Mouse (Mus musculus) c-Kit-negative CD71-positive TER-119-positive erythroid progenitor cells, embryonic 14.5 days (primary cell): ENCODE results near the gene Myo3b.
"Not testable (repeated sequence)": the region's sequence is repeated elsewhere in the genome, so short reads cannot be mapped to it uniquely, and the experiment has no call there.

Source experiments
- DNase-seq: peaks from one replicate; pipeline ENCODE4 v3.0.0-alpha.2; 2013; ENCODE audit warnings: low read depth, low spot score

Gene Myo3b

DNA sequence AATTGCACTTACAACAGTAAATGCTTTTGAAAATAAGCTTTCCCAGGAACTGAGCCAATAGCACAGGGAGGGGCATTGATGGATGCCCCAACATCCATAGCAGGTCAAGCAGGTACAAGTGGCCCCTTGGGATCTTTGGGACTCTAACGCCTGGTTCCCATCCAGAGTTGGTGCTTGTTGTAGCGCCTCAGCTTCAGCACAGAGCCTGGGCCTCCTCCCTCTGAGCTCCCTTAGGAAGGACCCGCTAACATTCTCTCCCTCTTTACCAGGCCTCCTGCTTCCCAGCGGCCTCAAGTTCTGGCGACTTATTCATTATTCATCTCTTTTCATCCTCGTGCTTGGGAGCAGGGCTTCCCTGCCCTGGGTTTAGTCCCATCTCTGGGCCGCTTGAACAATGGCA, at the start of gene Myo3b:
Gene Myo3b, plus strand, starts transcription at position 375 of the 400 bp plus-strand sequence.
- no peak for DNase-seq

DNA sequence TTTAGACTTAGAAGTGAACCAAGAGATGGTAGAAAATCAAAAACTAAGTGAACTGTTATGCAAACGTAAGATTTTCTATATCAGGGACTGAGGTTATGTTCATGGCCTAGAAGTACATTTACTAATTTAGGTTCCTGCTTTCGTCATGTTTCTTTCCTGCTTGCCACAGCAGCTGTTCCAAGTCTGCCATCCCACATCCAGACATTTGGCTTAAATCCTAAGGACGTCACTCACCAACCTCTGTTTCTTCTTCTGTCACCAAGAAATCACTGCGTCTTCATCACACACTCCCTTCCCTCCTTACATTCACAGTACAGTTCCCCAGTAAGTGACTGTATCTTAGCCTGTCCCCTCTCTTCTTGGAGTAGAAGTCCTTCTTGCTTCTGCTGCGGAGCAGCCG, 49.7 kb upstream of the Myo3b start:
- no peak for DNase-seq

DNA sequence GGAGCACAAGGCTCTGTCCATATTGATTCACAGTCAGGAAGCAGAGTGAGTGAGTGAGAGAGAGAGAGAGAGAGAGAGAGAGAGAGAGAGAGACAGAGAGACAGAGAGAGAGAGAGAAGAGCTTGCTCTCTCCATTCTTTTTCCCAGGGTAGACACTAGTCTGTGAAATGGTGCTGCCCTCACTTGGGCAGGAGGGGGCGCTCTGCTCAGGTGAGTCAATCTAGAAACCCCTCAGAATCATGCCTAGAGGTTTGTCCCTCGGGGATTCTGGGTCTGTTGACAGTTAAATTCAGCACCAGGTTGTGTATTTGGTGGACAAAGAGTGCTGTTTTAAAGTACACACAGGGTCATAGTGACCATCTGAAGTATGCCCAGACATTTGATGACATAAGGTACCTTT, 48.3 kb upstream of the Myo3b start:
- DNase-seq = peak; percentile 39

DNA sequence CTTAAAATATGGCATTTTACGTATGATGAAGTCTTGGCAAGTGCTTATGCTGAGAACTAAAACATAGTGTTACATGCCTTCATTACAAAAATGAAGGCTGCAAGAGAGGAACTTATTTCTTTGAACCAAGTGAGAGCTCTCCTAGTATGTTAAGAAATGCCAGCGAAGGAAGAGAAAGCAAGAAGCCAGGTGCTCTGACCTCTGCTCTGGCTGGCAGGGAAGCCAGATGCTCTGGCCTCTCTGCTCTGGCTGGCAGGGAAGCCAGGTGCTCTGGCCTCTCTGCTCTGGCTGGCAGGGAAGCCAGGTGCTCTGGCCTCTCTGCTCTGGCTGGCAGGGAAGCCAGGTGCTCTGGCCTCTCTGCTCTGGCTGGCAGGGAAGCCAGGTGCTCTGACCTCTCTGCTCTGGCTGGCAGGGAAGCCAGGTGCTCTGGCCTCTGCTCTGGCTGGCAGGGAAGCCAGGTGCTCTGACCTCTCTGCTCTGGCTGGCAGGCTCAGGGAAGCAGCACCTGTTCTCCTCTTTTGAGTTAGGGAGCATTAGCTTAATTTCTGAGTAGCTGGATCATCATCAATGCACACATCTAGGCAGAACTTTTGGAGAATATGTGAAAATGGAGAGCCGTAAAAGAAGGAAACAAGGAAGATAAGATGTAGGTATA, 44.7 kb upstream of the Myo3b start:
- not testable (repeated sequence) for DNase-seq

DNA sequence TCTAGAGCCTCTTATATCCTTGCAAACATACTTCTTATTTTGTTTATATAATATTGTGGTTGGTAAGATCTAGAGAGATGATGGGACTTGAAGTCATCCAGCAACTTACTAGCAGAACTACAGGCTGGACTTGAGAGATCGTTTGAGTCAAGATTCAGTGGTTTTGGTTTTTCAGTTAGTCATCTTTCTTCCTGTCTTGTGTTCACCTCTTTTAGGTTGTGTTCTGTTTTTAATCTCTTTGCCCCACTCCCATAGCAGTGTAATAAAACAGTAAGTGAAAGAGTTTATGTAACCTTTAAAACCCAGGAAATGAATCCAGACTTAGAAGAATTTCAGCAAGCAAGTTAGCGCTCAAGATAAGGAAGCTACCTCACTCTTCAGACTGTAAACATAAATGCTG, 44.1 kb upstream of the Myo3b start:
- DNase-seq = no peak

DNA sequence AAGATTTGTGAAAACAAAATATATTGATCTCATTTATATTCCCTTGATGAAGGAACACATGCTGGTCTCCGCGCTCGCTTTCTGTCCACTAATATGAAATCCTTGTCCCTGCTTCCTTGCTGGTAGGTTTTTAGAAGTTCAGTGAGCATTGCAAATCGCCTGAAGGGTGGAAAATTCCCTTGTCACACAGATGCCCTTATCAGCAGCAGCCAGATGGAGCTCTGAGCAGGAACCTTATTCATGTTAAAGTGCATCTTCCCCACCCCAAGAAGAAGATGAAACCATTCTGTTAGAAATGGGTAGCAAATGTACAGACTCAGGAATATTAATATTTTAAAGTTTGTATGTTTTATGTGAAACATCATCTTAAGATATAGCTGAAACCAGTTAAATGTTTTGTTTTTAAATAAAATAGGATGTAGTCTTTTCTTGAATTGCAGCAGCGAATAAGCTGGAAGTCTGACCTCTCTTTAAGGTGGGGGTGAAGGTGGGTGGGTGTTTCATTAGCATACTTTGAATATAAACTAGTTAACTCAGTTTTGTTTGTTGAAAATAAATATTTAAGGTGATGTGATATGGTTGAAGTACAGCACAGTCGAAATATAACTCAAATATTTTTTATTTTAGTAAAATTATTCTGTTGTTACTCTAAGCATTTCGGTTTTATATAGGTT, 39.7 kb upstream of the Myo3b start:
- peak; percentile 90 for DNase-seq

DNA sequence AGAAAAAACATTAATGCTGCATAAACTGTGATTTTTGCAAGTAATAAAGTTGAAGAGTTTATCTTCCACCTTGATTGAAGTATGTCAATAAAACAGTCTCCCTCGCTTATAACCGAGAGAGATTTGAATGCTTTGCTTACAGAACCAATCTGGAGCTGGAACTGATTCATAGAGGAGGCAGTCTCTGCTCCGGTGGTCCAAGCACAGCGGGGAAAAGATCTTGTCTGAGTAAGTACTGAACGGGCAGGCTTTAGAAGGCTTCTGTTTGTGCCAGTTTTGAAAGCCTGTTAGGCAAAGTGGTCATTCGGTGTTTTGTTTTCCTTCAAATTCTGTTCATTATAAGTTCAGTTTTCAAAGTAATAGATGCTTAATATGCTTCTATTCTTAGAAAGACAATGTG, 38.6 kb upstream of the Myo3b start:
- DNase-seq = no peak

DNA sequence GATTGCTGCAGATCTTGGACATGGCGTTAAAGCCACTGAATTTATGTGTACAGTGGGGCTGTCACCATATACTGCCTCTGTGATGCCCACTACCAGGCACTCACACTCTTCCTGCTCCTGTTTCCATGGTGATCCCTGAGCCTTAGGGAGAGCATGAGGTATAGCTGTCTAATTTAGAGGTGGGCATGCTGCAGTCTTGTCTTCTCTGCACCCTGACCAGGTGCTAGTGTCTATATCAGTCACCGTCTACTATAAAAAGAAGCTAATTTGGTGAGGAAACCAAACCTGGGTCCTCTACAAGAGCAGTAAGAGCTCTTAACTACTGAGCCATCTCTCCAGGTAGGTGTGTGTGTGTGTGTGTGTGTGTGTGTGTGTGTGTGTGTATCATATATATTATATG, 32.4 kb upstream of the Myo3b start:
- no peak for DNase-seq

DNA sequence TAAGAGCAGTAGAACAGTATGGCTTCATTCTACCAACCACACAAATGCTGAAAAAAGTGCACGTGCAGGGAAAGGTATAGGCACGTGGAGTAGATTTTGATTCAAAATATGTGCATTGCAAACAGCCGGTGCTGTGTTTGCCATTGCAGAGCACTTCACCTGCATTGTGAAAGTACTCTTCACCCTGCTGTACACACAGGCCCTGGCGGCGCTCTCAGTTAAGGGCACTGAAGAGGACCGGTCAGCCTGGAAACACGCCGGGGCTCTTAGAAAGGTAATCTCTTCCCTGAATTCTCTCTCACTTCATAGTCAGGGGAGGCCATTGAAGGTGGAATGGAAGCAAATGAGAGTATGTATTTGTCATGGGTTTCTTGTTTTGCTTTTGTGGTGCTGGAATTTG, 26.0 kb upstream of the Myo3b start:
- no peak for DNase-seq

DNA sequence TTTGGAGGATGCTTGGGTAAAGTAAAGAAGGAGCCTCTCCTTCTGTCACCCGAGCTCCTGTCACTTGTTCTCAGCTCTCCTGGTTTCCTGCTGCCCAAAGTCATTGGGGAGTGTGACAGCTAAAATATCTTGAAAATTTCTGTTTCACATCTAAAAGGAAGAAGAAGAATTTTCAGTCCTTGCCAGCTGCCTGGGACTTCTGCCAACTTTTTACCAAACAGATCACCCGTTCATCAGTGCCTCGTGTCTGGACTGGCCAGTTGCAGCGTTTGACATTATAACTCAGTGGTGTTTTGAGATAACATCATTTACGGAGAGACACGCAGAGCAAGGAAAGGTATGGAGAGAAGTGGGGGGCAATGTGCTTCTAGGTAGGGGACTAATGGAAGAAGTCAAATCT, 20.7 kb upstream of the Myo3b start:
- no peak for DNase-seq

DNA sequence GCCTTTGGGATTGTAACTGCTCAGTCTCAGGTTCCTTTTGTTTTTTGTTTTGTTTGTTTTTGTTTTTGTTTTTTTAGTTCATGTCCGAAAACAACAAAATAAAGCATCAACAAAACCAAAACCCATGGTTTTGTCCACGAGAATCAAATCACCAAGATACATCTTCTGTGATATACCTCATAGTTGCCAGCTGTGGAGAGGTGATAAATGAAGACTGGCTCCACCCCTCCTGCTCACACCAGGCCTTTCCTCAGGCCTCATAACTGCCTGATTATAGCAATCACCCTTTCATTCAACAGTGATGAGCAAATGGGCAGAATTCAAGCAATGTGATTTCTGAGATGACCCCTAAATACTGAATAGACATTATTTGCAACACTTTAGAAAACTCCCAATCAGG, 14.5 kb upstream of the Myo3b start:
- DNase-seq = peak; percentile 63

DNA sequence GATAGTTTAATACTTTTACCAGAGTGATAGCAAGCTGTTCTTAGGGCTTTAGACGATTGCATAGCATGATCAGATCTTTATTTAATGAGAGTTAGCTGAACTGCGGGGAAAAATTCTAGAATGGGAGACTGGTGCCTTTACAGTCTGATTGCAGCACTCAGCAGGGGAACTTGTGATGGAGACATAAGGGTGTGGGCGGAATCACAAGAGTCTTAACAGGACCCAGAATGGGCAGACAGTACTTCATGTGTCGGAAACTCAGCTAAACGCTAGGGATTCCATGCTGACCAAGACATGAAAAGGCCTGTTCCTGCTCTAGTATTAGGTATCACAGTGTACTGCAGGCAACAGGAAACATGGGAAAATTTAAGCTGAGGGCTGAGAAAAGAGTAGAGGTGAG, 13.2 kb upstream of the Myo3b start:
- no peak for DNase-seq

DNA sequence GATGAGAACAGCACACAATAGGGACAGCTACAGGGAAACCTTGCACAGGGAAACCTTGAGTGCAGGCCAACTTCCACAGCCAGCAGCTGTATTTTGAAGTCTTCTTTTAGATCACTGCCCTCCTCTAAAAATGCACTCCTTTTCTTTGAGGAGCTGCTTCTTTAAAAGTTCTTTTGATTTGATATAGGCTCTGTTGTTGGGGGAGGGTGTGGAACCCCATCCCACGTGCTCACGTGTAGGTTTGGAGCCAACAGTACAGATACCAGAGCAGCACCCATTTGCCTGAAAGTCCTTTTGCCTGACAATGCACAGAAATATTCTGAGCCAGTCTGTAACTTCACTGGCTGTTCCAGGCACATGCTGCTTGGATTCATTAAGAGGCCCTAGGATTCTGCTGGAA, 7.5 kb upstream of the Myo3b start:
- no peak for DNase-seq

DNA sequence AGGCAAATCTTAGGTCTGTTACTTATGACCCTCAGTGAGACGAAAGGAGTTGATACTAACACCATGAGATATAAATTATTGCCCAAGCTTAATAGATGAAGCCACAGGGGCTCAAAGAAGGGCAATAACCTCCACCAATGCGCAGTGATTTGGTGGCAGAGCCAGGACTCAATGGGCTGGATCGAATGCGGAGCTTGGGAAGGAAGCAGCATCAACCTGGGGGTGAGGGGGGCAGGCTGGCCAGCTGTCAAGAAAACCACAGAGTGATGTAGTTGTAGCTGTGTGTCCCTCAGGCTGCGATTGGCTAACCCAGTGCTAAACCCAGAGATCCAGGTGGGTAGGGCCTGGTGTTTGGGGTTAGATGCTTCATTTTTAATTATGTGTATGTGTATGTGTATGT, 4.0 kb upstream of the Myo3b start:
- DNase-seq = no peak

DNA sequence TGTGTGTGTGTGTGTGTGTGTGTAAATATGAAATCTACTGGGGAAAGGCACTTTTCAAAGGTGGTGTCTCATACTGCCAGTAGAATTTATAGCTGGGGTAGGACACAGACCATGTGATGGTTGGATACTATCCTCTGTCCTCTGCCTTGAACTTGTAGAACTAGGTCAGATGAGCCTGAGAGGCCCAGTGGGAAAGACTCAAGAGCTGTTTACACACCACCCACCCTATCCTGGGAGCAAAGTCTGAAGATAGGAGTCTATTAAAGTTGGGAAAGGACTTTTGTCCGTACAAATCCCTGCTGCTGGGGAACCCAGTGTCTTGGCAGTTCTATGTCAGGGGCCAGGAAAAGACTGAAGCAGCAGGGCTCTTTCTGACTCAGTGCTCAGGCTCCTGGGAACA, 3.6 kb upstream of the Myo3b start:
- DNase-seq = no peak

DNA sequence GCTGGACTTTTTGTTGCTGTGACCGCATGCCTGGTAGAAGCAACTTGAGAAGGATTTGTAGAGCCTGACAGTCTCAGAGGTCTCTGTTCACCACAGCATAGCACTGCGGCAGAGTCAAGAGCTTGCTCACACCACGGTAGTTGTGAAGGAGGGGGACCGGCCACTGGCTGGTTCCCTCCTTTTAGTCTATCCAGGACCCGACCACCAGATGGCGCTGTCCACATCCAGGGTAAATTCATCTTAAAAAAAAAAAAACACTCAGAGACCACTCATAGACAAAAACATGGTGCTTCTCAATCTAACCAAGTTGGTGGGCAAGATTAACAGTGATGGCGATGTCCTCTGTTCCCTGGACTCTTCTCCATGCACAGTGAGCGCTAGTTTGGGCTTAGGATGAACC, 1.7 kb upstream of the Myo3b start:
- no peak for DNase-seq

DNA sequence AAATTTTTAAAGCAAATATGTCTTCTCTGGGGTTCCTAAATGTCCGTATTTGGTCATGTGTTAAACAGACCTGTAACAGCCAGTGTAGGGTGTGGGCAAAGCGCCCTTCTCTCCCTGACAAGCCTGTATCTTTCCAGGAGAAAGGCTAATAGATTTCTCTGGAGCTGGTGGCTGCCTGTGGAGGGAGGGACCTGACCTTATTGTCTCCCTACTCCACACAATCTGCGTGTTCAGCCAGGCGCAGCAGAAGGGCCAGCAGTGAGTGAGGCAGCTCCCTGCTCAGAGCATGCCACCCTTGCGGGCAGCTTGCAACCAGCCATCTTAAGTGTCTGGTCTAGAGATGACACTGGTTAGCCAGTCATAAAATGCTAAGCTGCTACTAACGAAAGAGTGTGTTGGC, 5.5 kb downstream of the Myo3b start:
- DNase-seq = no peak

DNA sequence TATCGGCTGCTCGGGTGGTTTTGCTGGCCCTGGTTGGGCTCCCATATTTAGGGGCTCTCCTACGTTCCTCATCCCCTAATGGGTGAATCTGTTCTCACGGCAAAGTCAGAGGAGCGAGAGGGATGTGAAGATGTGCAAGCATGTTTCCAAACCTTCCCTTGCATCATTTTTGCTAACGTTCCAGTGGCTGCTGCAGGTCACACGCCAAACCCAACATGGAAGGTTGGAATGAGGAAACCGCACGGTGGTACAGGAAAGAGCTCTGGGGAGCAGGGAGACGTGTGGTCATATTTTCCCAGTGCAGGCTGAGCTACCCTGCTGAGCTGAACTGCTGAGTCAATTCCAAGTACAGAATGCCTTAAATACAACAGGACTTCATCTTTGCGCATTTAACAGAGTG, 8.9 kb downstream of the Myo3b start:
- DNase-seq = no peak

DNA sequence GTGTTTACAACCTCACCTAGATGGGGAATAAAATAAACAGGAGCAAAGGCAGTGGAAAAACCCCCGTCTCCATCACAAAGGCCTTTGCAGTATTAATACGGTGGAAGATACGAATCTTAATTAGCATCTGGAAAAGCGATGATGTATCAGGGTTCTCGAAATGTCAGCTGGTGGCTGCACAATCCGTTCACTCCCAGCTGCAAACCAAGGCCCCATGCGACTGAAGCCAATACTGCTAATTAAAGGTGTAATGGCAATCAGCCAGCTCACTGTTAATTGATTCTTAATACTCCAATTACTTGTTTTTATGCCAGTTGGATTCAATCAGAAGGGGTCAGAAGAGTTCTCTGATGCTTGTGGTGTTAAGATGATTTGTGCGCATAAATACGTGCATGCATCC, 14.9 kb downstream of the Myo3b start:
- DNase-seq = no peak

DNA sequence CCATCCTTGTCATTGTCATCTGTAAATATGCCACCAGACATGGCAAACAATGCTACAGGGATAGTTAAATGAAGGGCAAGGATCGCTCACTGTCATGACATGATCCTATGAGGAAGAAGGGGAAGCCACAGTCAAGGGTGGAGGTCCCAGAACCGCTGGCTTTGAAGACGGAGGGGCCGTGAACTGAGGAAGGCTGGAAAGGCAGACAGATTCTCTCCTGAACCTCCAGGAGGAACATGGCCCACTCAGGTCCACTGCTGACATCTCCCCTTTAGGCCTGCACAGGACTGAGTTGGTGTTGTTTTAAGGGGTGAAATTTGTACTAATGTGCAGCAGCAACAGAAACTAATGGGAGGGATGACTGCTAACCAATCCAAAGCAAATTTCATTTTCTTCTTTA, 19.3 kb downstream of the Myo3b start:
- DNase-seq = no peak

DNA sequence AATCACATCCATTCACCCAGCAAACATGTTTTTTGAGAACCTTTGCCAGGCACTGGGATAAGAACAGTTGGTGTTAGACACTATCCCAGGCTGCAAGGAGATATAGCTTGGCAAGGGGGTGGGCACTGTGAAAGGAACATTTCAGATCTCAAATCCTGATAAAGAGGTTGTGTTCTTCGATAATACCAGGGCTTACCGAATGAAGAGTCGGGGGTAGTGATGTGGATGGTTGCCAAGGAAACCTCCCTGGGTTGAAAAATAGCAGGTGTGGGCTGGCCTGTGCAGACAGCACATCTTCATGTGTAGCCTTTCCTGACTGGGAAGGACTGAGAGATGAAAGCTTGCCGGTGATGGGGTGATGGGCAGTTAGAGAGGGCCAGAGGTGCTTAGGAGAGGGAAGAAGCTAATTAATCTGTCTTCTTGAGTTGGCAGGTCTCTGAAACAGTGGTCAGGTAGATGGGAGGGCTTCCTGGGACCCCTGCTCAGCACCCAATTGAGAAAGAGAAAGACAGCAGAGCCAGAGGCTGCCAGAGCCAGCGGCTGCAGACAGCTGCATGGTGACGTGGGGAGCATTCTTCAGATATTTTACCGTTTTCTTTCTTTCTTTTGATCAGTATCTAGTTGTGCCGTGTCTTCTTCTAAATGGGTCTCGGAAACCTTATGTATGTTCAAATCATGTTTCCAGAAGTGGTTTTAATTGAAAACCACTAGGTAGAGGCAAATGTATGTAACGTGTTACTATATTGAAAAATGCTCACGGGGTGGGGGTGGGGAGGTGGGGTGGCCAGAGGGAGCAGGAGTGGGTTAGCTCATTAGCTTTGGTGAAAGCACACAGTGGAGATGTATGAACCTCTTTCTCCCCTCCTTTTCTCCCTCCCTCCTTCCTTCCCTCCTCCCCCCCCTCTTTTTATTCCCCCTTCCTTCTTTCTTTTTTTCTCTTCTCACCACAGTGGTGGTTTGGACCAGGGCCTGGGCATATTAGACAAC, 21.7 kb downstream of the Myo3b start:
- no peak for DNase-seq

DNA sequence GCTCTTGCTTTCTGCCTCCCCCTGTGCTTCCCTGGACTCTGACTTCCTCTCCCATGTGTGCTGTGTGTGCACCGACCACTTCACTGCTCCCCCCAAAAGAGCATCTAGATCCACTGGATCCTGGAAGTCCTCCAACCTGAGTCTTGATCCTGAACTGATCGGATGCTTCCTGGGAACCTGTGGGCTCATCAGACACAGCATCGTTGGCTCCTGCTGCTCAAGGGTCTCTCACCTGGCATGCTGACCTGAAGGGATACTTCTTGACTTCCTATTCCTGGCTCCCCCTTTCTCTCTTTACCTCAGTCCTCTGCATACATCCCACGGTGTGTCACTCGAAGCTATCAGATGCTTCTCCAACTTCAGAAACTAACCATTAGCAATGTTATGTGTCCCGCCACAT, 26.2 kb downstream of the Myo3b start:
- DNase-seq = no peak
